Mouse (Mus musculus) embryo, embryonic 11.5 days (tissue): ENCODE data around the gene Hnrnpm.
A peak's percentile ranks its signal among the peaks of the same experiment; 100 is the strongest.
"Not testable (repeated sequence)": the region's sequence is repeated elsewhere in the genome, so short reads cannot be mapped to it uniquely, and the experiment has no call there.

Source experiments
- DNase-seq: peaks from one replicate; pipeline ENCODE4 v3.0.0-alpha.2; 2012; ENCODE audit warnings: low read depth, low spot score

Hnrnpm gene

DNA sequence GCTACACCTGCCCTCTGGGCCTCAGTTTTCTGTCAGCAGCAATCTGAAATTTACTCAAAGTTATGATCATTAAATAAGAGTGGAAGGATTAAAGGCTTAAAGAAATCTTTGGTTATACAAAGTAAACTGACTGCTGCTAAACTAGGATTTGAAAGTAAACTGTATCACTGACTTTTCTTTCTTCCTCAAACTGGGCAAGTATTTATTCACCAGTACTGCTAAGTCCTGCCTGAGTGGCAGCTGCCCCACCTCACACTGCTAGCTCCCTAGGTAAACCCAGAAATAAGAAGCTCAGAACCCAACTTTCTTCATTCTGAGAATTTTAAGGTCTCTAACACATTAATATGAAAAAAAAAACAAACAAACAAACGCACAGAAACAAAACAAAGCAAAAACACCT lies 12.8 kb downstream of the Hnrnpm start:
- DNase-seq, result no peak

DNA sequence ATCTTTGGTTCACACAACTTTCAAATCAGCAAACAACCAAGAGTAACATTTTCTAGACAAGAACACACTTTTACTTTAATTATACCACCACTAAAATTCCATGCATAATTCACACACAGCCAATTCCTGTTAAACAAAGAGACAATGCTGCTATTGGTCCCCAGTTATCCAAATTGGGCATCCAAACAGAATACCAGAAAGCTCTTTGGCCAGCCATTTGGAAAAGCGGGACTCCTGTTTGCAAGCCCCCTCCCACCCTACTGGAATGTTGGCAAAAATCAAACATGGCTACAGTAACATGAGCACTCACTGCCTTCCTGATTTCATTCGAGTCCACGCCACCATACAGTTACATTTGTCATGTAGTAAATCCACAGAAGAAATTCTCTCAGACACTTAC lies 17.0 kb downstream of the Hnrnpm start:
- DNase-seq, result no peak

GRCm38 (mm10) chr17:33666813-33667212 lies 19.8 kb downstream of the Hnrnpm start:
- DNase-seq, result no peak

DNA sequence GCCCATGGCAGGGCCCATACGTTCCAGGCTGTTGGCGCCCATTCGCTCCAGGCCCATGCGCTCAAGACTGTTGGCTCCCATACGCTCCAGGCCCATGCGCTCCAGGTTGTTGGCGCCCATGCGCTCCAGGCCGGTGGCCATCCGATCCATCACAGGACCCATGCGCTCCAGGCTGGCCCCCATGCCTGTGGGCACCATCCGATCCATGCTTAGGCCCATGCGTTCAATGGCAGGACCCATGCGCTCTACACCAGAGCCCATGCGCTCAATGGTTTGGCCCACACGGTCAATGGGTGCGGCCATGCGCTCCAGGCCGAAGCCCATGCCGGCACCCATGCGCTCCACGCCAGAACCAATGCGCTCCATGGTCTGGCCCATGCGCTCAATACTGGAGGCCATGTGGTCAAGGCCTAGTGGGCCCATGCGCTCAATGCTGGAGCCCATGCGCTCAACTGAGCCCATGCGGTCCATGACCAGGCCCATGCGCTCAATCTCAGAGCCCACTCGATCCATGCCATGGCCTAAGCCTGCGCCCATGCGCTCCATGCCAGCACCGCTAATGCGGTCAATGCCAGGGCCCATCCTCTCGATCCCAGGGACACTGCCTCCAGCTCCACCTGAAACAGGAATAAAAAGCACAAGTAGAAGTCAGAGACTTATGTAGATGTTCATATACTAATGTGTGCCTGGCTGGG lies 36.7 kb downstream of the Hnrnpm start:
- no peak for DNase-seq

- no peak for DNase-seq
Measured at GRCm38 (mm10) chr17:33645073-33645472, 41.6 kb downstream of the Hnrnpm start.

- DNase-seq, result no peak
Measured at GRCm38 (mm10) chr17:33644068-33644467, 42.6 kb downstream of the Hnrnpm start.

- no peak for DNase-seq
Measured at GRCm38 (mm10) chr17:33639743-33640142, 46.9 kb downstream of the Hnrnpm start.

- no peak for DNase-seq
Measured at GRCm38 (mm10) chr17:33637516-33638276, 49.0 kb downstream of the Hnrnpm start, which contains the start of gene Pram1. TSS of gene Pram1 (plus strand) at chr17:33638056.

- no peak for DNase-seq
Measured at GRCm38 (mm10) chr17:33637038-33637437, 49.6 kb downstream of the Hnrnpm start.

DNA sequence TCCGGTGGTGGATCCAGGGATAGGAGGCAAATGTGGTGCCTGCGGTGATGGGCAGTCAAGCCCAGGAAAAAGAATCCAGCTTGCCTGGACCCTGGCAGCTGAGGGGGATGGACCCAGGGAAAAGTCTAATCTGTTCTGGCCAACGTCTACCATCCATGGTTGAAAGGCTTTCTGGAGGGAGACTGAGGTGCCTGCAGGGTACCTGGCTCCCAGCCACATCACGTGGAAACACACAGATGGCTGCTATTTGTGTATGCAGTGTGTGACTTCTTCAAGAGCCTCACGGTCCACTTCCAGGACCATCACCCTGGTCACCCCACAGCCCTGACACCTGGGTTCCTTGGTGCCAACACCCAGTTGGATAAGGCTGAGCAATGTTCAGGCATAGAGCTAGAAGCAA lies 54.9 kb downstream of the Hnrnpm start:
- DNase-seq, result no peak

GRCm38 (mm10) chr17:33631236-33631635 lies 55.4 kb downstream of the Hnrnpm start:
- no peak for DNase-seq

DNA sequence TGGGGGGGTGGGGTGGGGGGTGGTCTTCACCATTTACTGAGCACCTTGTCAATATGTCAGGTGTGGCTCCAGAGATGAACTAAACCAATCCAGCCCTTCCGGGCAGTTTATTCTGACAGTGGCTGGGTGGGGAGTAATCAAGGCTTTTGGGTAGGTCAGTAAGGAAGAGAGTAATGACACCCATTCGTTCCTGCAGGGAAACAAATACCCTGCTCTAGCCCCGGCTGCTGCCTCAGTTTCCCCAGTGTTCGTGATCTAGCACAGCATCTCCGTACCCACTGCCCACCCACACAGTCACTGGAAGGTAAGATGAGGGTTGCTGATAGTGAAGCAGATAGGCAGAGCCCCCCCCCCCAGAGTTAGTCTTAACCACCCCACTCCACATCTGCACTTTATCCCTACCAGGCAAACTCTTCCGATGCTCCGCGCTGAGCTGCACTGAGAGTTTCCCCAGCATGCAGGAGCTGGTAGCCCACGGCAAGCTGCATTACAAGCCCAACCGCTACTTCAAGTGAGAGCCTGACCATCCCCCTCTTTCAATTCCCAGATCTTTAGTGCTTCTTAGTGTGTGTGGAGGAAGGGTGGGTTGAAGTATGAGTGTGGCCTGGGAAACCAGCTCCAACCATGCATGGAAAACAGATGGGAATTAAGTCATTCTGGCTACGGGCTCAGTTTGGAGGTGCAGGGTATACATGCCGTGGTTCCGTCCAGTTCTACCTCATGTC lies 56.3 kb downstream of the Hnrnpm start:
- no peak for DNase-seq

DNA sequence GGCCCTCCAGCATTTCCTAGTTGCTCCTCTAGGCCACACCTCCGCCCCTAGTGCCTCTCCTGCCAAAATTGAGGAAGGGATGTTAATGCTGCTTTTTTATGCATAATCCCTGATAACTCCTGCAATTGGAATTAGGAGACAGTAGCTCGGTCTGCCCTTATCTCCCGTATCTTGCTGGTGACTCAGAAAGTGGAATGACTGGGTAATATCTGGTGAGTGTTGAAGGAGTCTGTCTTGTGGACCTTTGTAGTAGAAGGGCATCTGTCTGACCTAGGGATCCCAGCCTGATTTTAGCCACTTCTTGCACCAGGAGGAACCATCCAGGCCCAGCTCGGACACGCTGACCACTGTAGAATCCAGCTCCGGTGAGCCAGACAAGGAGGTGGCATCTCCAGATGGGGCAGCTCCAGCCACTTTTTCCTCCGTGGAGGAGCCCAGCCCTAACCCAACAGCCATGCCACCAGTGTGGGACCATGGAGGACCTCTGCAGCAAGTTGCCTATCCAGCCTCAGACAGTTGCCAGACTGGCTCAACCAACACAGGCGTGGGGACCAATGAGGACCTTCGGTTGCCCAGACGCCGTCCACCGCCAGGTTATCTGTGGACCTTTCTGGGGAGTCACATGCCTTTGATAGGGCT lies 57.1 kb downstream of the Hnrnpm start:
- no peak for DNase-seq

DNA sequence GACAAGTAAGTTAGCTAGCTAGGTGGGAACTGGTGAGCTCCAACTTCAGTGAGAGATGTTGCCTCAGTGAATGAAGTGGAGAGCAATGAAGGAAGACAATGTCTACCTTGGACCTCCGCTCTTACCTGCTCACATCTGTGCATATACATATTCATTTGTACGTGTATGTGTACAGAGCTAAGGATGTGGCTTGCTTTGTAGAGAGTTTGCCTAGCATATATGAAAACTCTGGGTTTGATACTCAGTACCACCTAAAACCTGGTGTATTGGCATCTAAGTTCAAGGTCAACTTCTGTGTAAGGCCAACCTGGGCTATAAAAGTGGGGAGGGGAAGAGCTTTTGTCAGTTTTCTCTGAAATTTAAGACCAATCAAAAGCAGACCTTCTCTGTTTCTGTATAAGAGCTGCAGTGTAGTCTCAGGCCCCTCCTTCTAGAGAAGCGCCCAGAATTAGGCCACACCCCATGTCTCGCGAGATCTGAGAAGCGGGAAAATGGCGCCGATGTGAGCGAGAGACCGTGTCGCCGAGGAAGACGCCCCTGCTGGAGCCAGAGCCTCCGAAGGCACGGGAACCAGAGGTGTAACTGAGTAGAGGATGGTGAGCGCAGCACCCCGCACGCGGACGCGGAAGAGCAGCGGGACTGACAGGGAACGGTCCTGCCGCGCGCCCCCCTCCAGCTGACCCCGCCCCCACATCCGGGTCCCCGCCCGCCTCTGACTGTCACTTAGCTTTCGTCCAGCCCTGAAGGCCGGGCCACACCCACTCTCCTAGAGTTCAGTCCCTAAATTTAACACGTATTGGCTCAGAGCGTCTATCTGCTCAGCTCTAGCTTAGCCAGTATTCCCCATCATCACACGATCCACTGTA lies 57.8 kb downstream of the Hnrnpm start, which contains the start of gene Zfp414:
Gene Zfp414, plus strand, starts transcription at position 470 of the 866 bp plus-strand sequence.
- DNase-seq, result peak; percentile 91

DNA sequence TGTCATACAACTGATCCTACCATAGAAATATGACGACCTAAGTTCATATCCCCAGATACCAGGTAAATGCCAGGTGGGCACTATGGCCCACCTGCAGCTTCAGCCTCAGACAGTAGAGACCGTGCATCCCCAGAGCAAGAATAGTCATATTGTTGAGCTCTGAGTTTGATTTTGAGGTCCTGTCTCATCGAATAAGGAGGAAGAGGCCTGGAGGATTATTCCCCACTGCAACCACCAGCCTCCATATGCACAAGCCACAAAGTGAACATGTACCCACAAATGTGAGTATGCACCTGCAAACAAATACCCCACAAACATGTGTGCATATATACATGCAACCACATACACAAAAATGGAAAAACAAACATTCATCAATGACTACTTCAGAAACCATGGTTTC lies 59.4 kb downstream of the Hnrnpm start:
- no peak for DNase-seq

DNA sequence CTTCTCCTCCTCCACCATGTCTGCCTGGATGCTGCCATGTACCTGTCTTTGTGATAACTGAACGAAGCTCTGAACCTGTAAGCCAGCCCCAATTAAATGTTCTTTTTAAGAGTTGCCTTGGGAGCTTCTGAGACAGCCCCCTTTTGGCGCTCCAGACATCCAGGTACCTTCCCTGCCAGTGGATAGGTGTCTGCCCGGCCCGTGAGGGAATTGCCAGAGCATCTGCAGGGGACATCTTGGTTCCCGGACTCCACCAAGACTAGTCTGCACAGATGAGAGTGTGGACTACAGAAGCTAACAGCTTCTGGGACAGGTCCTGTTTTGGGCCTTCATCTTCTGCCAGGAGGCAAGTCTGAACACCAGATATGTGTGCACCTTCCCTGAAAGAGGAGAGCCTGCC lies 72.9 kb downstream of the Hnrnpm start:
- DNase-seq, result not testable (repeated sequence)

GRCm38 (mm10) chr17:33610548-33610947 lies 76.1 kb downstream of the Hnrnpm start:
- no peak for DNase-seq

DNA sequence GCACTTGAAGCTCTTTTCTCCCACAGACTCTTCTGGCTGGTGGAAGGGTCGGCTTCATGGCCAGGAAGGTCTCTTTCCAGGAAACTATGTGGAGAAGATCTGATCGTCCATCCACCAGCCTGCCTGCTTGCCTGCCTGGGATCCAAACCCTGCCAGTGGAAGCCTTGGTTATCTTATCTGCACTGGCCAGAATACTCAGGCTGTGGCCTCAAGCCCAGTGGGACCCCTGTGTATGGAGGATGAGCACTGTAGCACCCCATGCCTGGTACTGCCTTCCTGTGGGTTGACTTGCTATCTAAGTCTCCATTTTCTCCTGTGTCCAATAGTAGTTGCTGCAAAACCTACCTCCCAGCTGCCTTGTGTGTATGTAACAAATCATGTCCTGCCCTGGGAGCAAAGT lies 79.4 kb downstream of the Hnrnpm start:
- no peak for DNase-seq

DNA sequence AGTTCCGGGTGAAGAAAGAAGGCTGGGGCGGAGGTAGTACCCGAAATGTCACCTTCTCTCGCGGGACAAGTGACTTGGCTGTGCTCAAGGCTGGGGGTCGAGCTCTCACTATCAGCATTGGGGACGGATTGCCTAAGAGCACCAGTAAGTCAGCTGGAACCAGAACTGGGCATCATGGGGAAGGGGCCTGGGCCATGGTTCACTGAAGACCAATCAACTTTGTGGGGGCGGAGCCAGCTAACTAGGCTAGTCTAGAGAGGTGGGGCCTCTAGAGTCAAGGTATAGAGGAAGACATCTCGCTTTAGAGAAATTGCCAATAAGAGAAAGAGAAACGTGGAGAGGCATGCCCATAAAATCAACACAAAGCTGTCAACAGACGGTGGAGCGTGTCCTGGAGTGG lies 84.7 kb downstream of the Hnrnpm start:
- DNase-seq, result no peak

- no peak for DNase-seq
Measured at GRCm38 (mm10) chr17:33600831-33601230, 85.8 kb downstream of the Hnrnpm start.
